Mouse (Mus musculus): ENCODE measurements around the gene Aph1c. TPM values are rescaled to one million over a fixed set of nuclear protein-coding genes. Genes with fewer than 3 reads are reported as not detected.
"Not testable (repeated sequence)": the region's sequence is repeated elsewhere in the genome, so short reads cannot be mapped to it uniquely, and the experiment has no call there.

The Aph1c gene
- total RNA-seq (2015; ENCODE audit: low replicate concordance): 3.3 and 5.6 TPM in 2 replicates
- total RNA-seq (2017; ENCODE audit: low replicate concordance): 0.84 and 3.2 TPM in 2 replicates

- ATAC-seq (replicated peaks; ENCODE audit: low FRiP score, poor library complexity, severe bottlenecking): peak; percentile 95
Measured at GRCm38 (mm10) chr9:66834318-66835096, at the start of gene Aph1c. Aph1c (minus strand) TSS chr9:66834726.

GRCm38 (mm10) chr9:66883500-66883899 lies 49.0 kb upstream of the Aph1c start:
- ATAC-seq (replicated peaks; ENCODE audit: low FRiP score, poor library complexity, severe bottlenecking): no peak

- ATAC-seq (replicated peaks; ENCODE audit: low FRiP score, poor library complexity, severe bottlenecking): no peak
Measured at GRCm38 (mm10) chr9:66882406-66882821, 47.9 kb upstream of the Aph1c start.

GRCm38 (mm10) chr9:66881858-66882257 lies 47.3 kb upstream of the Aph1c start:
- no peak for ATAC-seq (replicated peaks; ENCODE audit: low FRiP score, poor library complexity, severe bottlenecking)

GRCm38 (mm10) chr9:66880752-66881151 lies 46.2 kb upstream of the Aph1c start:
- ATAC-seq (replicated peaks; ENCODE audit: low FRiP score, poor library complexity, severe bottlenecking): no peak

- ATAC-seq (replicated peaks; ENCODE audit: low FRiP score, poor library complexity, severe bottlenecking): no peak
Measured at GRCm38 (mm10) chr9:66879486-66879885, 45.0 kb upstream of the Aph1c start.

GRCm38 (mm10) chr9:66878899-66879298 lies 44.4 kb upstream of the Aph1c start:
- ATAC-seq (replicated peaks; ENCODE audit: low FRiP score, poor library complexity, severe bottlenecking): no peak

- ATAC-seq (replicated peaks; ENCODE audit: low FRiP score, poor library complexity, severe bottlenecking): no peak
Measured at GRCm38 (mm10) chr9:66876577-66876976, 42.1 kb upstream of the Aph1c start.

- ATAC-seq (replicated peaks; ENCODE audit: low FRiP score, poor library complexity, severe bottlenecking): peak; percentile 52
Measured at GRCm38 (mm10) chr9:66874297-66874696, 39.8 kb upstream of the Aph1c start.

- no peak for ATAC-seq (replicated peaks; ENCODE audit: low FRiP score, poor library complexity, severe bottlenecking)
Measured at GRCm38 (mm10) chr9:66873531-66873930, 39.0 kb upstream of the Aph1c start.

- not testable (repeated sequence) for ATAC-seq (replicated peaks; ENCODE audit: low FRiP score, poor library complexity, severe bottlenecking)
Measured at GRCm38 (mm10) chr9:66873009-66873408, 38.5 kb upstream of the Aph1c start.

- ATAC-seq (replicated peaks; ENCODE audit: low FRiP score, poor library complexity, severe bottlenecking): no peak
Measured at GRCm38 (mm10) chr9:66872015-66872727, 37.6 kb upstream of the Aph1c start.

- no peak for ATAC-seq (replicated peaks; ENCODE audit: low FRiP score, poor library complexity, severe bottlenecking)
Measured at GRCm38 (mm10) chr9:66864708-66865107, 30.2 kb upstream of the Aph1c start.

- ATAC-seq (replicated peaks; ENCODE audit: low FRiP score, poor library complexity, severe bottlenecking): no peak
Measured at GRCm38 (mm10) chr9:66863456-66863855, 28.9 kb upstream of the Aph1c start.

GRCm38 (mm10) chr9:66862202-66862601 lies 27.7 kb upstream of the Aph1c start:
- ATAC-seq (replicated peaks; ENCODE audit: low FRiP score, poor library complexity, severe bottlenecking): no peak

- no peak for ATAC-seq (replicated peaks; ENCODE audit: low FRiP score, poor library complexity, severe bottlenecking)
Measured at GRCm38 (mm10) chr9:66861104-66861767, 26.7 kb upstream of the Aph1c start.

- no peak for ATAC-seq (replicated peaks; ENCODE audit: low FRiP score, poor library complexity, severe bottlenecking)
Measured at GRCm38 (mm10) chr9:66859523-66859922, 25.0 kb upstream of the Aph1c start.

- ATAC-seq (replicated peaks; ENCODE audit: low FRiP score, poor library complexity, severe bottlenecking): no peak
Measured at GRCm38 (mm10) chr9:66855865-66856264, 21.3 kb upstream of the Aph1c start.

GRCm38 (mm10) chr9:66852592-66852991 lies 18.1 kb upstream of the Aph1c start:
- ATAC-seq (replicated peaks; ENCODE audit: low FRiP score, poor library complexity, severe bottlenecking): no peak

GRCm38 (mm10) chr9:66850966-66851365 lies 16.4 kb upstream of the Aph1c start:
- ATAC-seq (replicated peaks; ENCODE audit: low FRiP score, poor library complexity, severe bottlenecking): no peak

GRCm38 (mm10) chr9:66846822-66847221 lies 12.3 kb upstream of the Aph1c start:
- ATAC-seq (replicated peaks; ENCODE audit: low FRiP score, poor library complexity, severe bottlenecking): no peak
